Mouse (Mus musculus): ENCODE measurements at regions not wholly inside any gene's neighbourhood (a gene's known extent, or its start where the extent isn't known, plus 50 kb on each side); places are given as distances from the start of the nearest gene placed in this dataset.

- no peak for DNase-seq (ENCODE audit: low spot score in 2 of 2)
Measured at GRCm38 (mm10) chr2:81407372-81407771, 645.6 kb upstream of the Zfp804a start.

GRCm38 (mm10) chr2:81411751-81412150 lies 641.3 kb upstream of the Zfp804a start:
- no peak for DNase-seq (ENCODE audit: low spot score in 2 of 2)

- peak in 1 of 2 experiments; percentile 3 for DNase-seq (ENCODE audit: low spot score in 2 of 2)
Measured at GRCm38 (mm10) chr2:81431411-81431810, 621.6 kb upstream of the Zfp804a start.

GRCm38 (mm10) chr2:81439082-81439481 lies 613.9 kb upstream of the Zfp804a start:
- DNase-seq (ENCODE audit: low spot score in 2 of 2) = no peak

- no peak for DNase-seq (ENCODE audit: low spot score in 2 of 2)
Measured at GRCm38 (mm10) chr2:81440929-81441328, 612.1 kb upstream of the Zfp804a start.

- DNase-seq (ENCODE audit: low spot score in 2 of 2) = no peak
Measured at GRCm38 (mm10) chr2:81450514-81450913, 602.5 kb upstream of the Zfp804a start.

DNA sequence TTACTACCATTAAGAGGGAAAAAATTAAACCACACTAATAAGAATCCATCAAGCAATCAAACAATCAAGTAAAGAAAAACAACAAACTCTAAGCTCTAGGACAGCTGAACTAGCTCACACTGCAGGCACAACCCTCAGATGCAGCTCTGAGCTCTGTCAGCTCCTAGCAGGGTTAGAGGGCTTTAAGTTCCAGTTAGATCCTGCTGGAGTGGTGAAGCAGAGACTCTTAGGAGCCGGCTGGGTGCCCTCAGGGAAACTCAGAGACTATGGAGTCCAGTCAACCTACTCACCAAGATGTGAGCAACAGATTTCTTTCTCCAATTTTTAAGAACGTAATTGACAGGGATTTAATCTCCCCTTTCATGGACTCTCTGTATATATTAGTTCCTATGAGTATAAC lies 564.2 kb upstream of the Zfp804a start:
- DNase-seq (ENCODE audit: low spot score in 2 of 2) = no peak

DNA sequence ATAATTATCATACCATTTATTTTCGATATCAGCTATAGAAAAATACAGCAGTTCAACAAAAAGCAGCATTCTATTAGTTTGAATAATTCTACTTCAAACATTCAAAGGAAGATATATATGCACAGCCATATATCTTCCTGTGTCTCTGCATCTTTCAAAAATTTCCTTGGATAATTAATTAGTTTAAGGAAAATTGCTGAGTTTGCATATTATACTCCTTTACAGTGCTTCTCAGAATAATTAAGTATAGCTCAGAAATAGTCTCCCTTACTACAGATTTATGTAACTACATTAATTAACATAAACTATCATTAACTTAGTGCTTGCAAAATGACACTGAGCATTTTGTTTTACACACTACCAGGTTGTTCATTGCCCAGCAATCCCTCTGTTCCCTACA lies 546.0 kb upstream of the Zfp804a start:
- no peak for DNase-seq (ENCODE audit: low spot score in 2 of 2)

GRCm38 (mm10) chr2:81513030-81513579 lies 539.9 kb upstream of the Zfp804a start:
- DNase-seq (ENCODE audit: low spot score in 2 of 2) = no peak

DNA sequence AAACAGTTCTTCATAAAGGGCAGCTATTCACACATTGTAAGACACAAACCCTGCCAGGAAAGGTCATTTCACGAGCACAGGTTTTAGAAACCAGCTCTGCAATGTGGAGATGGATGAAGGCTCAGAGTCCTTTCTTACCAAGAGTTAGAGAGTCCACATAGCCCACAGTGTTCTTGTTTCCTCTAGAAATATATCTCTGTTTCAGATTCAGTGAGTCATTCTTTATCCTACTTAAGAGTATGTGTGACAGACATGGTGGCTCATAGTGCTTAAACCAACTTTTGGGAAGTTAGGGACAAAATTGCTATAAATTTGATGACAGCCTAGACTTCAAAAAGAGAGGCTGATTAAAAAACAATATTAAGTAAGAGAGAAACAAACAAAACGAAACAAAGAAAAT lies 514.9 kb upstream of the Zfp804a start:
- no peak for DNase-seq (ENCODE audit: low spot score in 2 of 2)

DNA sequence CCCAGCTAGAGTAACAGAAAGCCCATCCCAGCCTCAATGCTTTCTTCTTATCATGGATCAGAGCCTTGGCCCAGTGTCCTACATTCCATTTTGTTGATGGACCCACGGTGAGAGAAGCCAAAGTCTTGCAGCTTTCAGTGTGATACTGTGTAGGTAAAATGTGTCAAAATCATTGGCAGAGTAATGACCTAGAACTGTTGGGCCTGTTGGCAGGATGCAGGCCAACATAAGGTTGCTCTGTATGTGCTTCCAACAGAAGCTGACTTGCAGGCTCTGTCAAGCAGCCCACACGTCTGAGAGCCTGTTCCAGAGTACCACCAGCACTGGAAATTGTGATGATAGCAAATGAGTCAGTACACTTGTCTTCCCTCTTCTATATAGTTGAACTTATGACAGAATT lies 503.9 kb upstream of the Zfp804a start:
- no peak for DNase-seq (ENCODE audit: low spot score in 2 of 2)

GRCm38 (mm10) chr2:81582111-81582510 lies 470.9 kb upstream of the Zfp804a start:
- no peak for DNase-seq (ENCODE audit: low spot score in 2 of 2)
